Mouse (Mus musculus) heart, embryonic 13.5 days (tissue): ENCODE data around the gene Isl2. TPM values are rescaled to one million over a fixed set of nuclear protein-coding genes. Genes with fewer than 3 reads are reported as not detected.

Source experiments
- ATAC-seq: fragments of 200-750 bp; cut with Nextera tagmentation; 2 replicates; pipeline ENCODE4 v1.8.0; 2017; ENCODE audit warnings: moderate TSS enrichment; ENCODE audit not compliant: insufficient number of reproducible peaks, low FRiP score, low TSS enrichment; ENCODE audit errors: extremely low read depth
- H3K27ac ChIP-seq: fragments of 300-500 bp; sonication (generic); replicated peaks from 2 replicates; pipeline ENCODE4 v1.5.1; 2015; ENCODE audit warnings: moderate library complexity, mild to moderate bottlenecking, inconsistent platforms
- H3K27me3 ChIP-seq: fragments of 300-500 bp; sonication (generic); replicated peaks from 2 replicates; pipeline ENCODE4 v1.6.1; 2015; ENCODE audit warnings: mild to moderate bottlenecking, inconsistent platforms
- H3K36me3 ChIP-seq: fragments of 300-500 bp; sonication (generic); 2 replicates; pipeline ENCODE4 v1.6.1; 2015; ENCODE audit warnings: mild to moderate bottlenecking, inconsistent platforms
- H3K4me1 ChIP-seq: fragments of 300-500 bp; sonication (generic); 2 replicates; pipeline ENCODE4 v1.6.1; 2015; ENCODE audit warnings: inconsistent platforms
- H3K4me2 ChIP-seq: fragments of 300-500 bp; sonication (generic); 2 replicates; pipeline ENCODE4 v1.6.1; 2015; ENCODE audit warnings: inconsistent platforms, mild to moderate bottlenecking, moderate library complexity
- H3K4me3 ChIP-seq: fragments of 300-500 bp; sonication (generic); 2 replicates; pipeline ENCODE4 v1.5.1; 2015; ENCODE audit warnings: moderate library complexity, mild to moderate bottlenecking, inconsistent platforms
- H3K9ac ChIP-seq: fragments of 300-500 bp; sonication (generic); 2 replicates; pipeline ENCODE4 v1.6.1; 2015; ENCODE audit warnings: inconsistent platforms, mild to moderate bottlenecking, moderate library complexity
- H3K9me3 ChIP-seq: fragments of 300-500 bp; sonication (generic); 2 replicates; pipeline ENCODE4 v1.6.1; 2016; ENCODE audit warnings: inconsistent platforms
- WGBS: fragments of 180-500 bp; shearing (Covaris S2); methylation state at CpG from one replicate; pipeline ENCODE4 v1.1.7; 2015; ENCODE audit warnings: mixed read lengths; 5-methylcytosine and 5-hydroxymethylcytosine counted together
- polyA plus RNA-seq: library from polyadenylated mRNA; unstranded; fragments of >200 nt; fragmentation: Nextera tagmentation; extraction: Ambion mirVana; gene quantifications from 2 replicates; pipeline ENCODE4 v1.2.1, GENCODE M21; 2015

The Isl2 gene
- polyA plus RNA-seq, 1 experiment from 2014 or later = 0.17 TPM

- Histone ChIP-seq H3K4me3 (0 out of 2 replicates have a peak overlapping the region, but pooled peaks have one; percentile 37), H3K9me3 (no peaks in the 10 kb centered on the region), H3K27me3 (peaks cover 63% of the 10 kb centered on the region), H3K9ac (0 out of 2 replicates have a peak overlapping the region, but pooled peaks have one; percentile 33), H3K4me1 (peaks cover 34% of the 10 kb centered on the region), H3K27ac (no peak overlapping the region), H3K36me3 (no peaks in the 10 kb centered on the region), H3K4me2 (peak overlapping the region; percentile 64)
- ATAC-seq = no peak
- WGBS = 24% methylated on average over 3 of the region's 3 CpGs
These were observed 10.4 kb downstream of the Isl2 start for GRCm38 (mm10) chr9:55548871-55549270.

DNA sequence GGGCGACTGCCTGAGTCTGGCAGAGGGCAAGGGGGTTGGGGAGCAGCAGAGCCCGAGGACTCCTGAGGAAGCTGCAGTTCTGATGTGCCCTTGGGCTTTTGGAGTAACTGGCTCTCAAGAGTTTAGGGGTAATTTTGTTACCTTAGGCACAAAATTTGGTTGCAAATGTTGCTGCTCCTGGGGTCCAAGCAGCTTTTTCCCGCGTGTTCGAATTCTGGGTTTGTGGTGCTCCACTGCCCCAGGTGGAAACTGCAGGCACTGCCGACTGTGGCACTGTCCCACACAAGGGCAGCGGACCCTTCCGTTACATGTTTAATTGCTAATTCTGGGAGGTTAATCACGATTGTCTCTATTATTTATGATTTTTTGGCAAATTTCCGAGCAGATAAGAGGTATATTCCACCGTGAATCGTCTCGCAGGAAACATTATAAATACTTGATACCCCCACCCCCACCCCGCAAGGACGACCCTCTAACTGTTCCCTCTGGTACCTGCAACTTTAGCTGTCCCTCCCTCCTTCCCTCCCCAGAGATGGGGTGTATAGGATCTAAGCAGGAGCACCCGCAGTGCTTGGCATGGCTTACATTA lies 10.9 kb downstream of the Isl2 start:
- peak overlapping the region; percentile 37 for H3K4me3 ChIP-seq
- peak overlapping the region; percentile 54; the same call in 1 of the 2 replicates for H3K9ac ChIP-seq
- H3K4me2 ChIP-seq = peak overlapping the region; percentile 64
- peaks cover 29% of the 10 kb centered on the region for H3K4me1 ChIP-seq
- H3K9me3 ChIP-seq = no peaks in the 10 kb centered on the region
- ATAC-seq = no peak
- WGBS = 9% methylated on average over 16 of the region's 16 CpGs
- peaks cover 58% of the 10 kb centered on the region for H3K27me3 ChIP-seq
- H3K36me3 ChIP-seq = no peaks in the 10 kb centered on the region
- H3K27ac ChIP-seq = no peak overlapping the region

GRCm38 (mm10) chr9:55554986-55555385 lies 16.5 kb downstream of the Isl2 start:
- Histone ChIP-seq H3K4me2 (no peak overlapping the region), H3K27ac (no peak overlapping the region), H3K4me3 (no peak overlapping the region), H3K27me3 (peaks cover 2% of the 10 kb centered on the region), H3K4me1 (peaks cover 8% of the 10 kb centered on the region), H3K9ac (no peak overlapping the region), H3K36me3 (no peaks in the 10 kb centered on the region), H3K9me3 (no peaks in the 10 kb centered on the region)
- 12% methylated on average over 1 of the region's 1 CpGs for WGBS
- no peak for ATAC-seq

- Histone ChIP-seq H3K9me3 (no peaks in the 10 kb centered on the region), H3K27me3 (no peaks in the 10 kb centered on the region), H3K36me3 (no peaks in the 10 kb centered on the region), H3K4me3 (no peak overlapping the region), H3K4me2 (no peak overlapping the region), H3K4me1 (0 out of 2 replicates have a peak, but pooled peaks cover 2% of the 10 kb centered on the region), H3K9ac (no peak overlapping the region), H3K27ac (no peak overlapping the region)
- ATAC-seq = no peak
- 82% methylated on average over 1 of the region's 1 CpGs for WGBS
These were observed 22.5 kb downstream of the Isl2 start for GRCm38 (mm10) chr9:55560960-55561359.

DNA sequence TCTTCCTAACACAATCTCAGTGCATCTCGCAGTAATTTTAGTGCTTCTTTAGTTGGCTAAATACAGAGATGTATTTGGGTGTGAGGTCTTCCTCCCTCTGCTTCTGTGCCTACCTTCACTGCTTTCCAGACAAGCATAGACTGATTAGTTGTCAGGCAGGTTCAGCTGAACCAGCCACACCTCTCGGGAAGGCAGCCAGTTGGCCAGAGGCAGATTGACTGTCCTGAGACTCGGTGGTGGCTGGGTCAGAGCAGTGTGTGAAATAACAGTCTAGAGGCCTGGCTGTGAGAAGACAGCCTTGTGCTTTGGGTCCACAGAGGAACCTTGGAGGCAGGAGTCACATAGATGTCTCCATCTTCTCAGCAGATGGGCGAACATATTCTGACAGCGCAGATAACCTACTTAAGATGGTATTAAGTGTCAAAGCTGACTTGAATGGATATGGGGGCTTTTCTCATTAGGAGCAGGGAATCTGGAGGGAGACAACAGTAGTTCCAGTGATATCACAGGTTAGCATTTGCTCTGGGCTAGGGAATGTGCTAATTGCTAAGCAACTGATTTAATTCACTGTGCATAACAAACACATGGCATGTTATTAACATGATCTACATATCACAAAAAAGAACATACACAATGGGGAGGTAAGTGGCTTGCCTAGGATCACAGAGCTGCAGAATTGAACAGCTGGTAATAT lies 30.1 kb downstream of the Isl2 start:
- H3K36me3 ChIP-seq = no peaks in the 10 kb centered on the region
- no peak overlapping the region for H3K27ac ChIP-seq
- WGBS = 50% methylated on average over 5 of the region's 5 CpGs
- no peaks in the 10 kb centered on the region for H3K9me3 ChIP-seq
- H3K9ac ChIP-seq = no peak overlapping the region
- no peaks in the 10 kb centered on the region for H3K27me3 ChIP-seq
- no peak for ATAC-seq
- no peak overlapping the region for H3K4me3 ChIP-seq
- no peak overlapping the region for H3K4me2 ChIP-seq
- no peaks in the 10 kb centered on the region for H3K4me1 ChIP-seq

GRCm38 (mm10) chr9:55571071-55571470 lies 32.6 kb downstream of the Isl2 start:
- Histone ChIP-seq H3K4me3 (no peak overlapping the region), H3K9me3 (no peaks in the 10 kb centered on the region), H3K27me3 (no peaks in the 10 kb centered on the region), H3K9ac (no peak overlapping the region), H3K4me2 (no peak overlapping the region), H3K27ac (no peak overlapping the region), H3K36me3 (no peaks in the 10 kb centered on the region), H3K4me1 (no peaks in the 10 kb centered on the region)
- WGBS = 83% methylated on average over 1 of the region's 1 CpGs
- ATAC-seq = no peak

- ATAC-seq = no peak
- Histone ChIP-seq H3K9ac (no peak overlapping the region), H3K36me3 (no peaks in the 10 kb centered on the region), H3K27ac (no peak overlapping the region), H3K4me1 (peaks cover 7% of the 10 kb centered on the region), H3K9me3 (no peaks in the 10 kb centered on the region), H3K4me3 (no peak overlapping the region), H3K27me3 (no peaks in the 10 kb centered on the region), H3K4me2 (no peak overlapping the region)
- WGBS = 70% methylated on average over 1 of the region's 1 CpGs
These were observed 38.1 kb downstream of the Isl2 start for GRCm38 (mm10) chr9:55576571-55576970.

GRCm38 (mm10) chr9:55581414-55581813 lies 42.9 kb downstream of the Isl2 start:
- Histone ChIP-seq H3K27ac (no peak overlapping the region), H3K36me3 (no peaks in the 10 kb centered on the region), H3K4me2 (no peak overlapping the region), H3K27me3 (no peaks in the 10 kb centered on the region), H3K9me3 (no peaks in the 10 kb centered on the region), H3K4me1 (peaks cover 7% of the 10 kb centered on the region), H3K9ac (no peak overlapping the region), H3K4me3 (no peak overlapping the region)
- WGBS = 62% methylated on average over 3 of the region's 3 CpGs
- no peak for ATAC-seq

DNA sequence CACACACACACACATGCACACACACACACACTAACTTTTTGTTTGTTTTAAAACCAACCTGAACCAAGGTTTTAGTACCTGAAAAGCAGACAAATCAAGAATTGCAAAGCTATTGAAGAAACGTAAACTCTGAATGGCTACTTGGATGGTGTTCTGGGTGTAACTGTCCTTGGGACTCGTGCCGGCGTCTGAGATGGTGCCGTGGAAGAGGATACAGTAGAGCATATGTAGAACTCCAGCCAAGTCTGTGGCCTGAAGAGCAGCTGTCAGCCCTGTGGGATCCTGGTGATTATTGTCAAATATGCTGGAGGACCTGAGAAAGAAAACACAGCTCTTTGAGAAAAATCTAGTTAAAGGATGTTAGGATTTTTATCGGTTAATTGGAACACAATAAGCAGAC lies 47.7 kb downstream of the Isl2 start:
- no peak overlapping the region for H3K27ac ChIP-seq
- H3K9me3 ChIP-seq = no peaks in the 10 kb centered on the region
- no peaks in the 10 kb centered on the region for H3K27me3 ChIP-seq
- peaks cover 9% of the 10 kb centered on the region for H3K4me1 ChIP-seq
- no peak overlapping the region for H3K4me3 ChIP-seq
- H3K36me3 ChIP-seq = no peaks in the 10 kb centered on the region
- no peak for ATAC-seq
- no peak overlapping the region for H3K4me2 ChIP-seq
- H3K9ac ChIP-seq = no peak overlapping the region
- WGBS = 90% methylated on average over 6 of the region's 6 CpGs

Other genes with a start within 250 kb of the Isl2 start
- gene Nrg4, start 211.8 kb upstream of the Isl2 start, polyA plus RNA-seq = 1.4 and 1.9 TPM in 2 replicates
- gene Tmem266, start 211.8 kb upstream of the Isl2 start, polyA plus RNA-seq = 0.22 and 0.31 TPM in 2 replicates
- gene Etfa, start 26.4 kb upstream of the Isl2 start, polyA plus RNA-seq = 286 and 325 TPM in 2 replicates